Mouse (Mus musculus) olfactory bulb, adult 2 months (tissue): ENCODE measurements around the gene Itm2b.

Experiments used
- CTCF ChIP-seq: fragments of 200-500 bp; IDR thresholded peaks from 2 replicates; pipeline ENCODE4 v1.5.1; 2012; ENCODE audit warnings: low read depth, mild to moderate bottlenecking, low read length, moderate library complexity; ENCODE audit not compliant: insufficient read depth
- POLR2A ChIP-seq: fragments of 200-500 bp; IDR thresholded peaks from 2 replicates; pipeline ENCODE4 v1.6.1; 2012; ENCODE audit warnings: mild to moderate bottlenecking, low read depth, low read length, moderate library complexity; ENCODE audit not compliant: insufficient read depth

GRCm38 (mm10) chr14:73371577-73371976 lies 13.5 kb downstream of the Itm2b start:
- no peak for TF ChIP-seq POLR2A
- TF ChIP-seq CTCF, result no peak
